Mouse (Mus musculus) cerebellum, adult 9-11 months (tissue): Measurements from ENCODE around the gene Adgrb2.
A peak's percentile ranks its signal among the peaks of the same experiment; 100 is the strongest.

Experiments used
- DNase-seq: peaks from one replicate; pipeline ENCODE4 v3.0.0; 2022

Adgrb2 gene

DNA sequence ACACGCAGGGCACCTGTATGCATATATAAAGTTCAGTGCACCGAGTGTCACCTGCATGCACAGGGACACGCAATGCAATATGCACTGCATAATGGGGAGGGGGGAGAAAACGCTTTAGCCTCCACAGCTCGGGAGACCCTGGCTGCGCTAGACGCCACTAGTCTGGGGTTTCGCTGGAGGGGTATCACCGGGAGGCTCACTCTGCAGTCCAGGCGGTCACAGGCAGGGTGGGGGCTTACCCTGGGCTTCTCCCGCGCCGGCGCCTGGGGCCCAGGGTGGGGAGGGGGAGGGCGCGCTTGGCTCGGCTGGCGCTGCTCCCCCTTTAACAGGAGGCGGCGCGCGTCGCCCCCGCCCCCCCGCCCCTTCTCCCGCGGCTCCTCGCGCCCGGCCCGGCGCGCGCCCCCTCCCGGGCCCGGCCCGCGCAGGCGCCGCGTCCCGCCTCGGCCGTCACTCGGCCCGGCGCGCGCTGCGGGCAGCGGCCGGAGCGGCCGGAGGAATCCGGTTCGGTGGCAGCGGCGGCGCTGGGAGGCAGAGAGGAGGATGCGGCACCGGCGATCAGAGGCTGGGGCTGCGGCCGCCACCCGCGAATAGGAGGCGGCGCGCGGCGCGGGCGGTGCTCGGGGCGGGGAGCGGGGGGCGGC lies at the start of gene Adgrb2:
Gene Adgrb2, plus strand, starts transcription at position 450 of the 641 bp plus-strand sequence.
- peak; percentile 62 for DNase-seq

DNA sequence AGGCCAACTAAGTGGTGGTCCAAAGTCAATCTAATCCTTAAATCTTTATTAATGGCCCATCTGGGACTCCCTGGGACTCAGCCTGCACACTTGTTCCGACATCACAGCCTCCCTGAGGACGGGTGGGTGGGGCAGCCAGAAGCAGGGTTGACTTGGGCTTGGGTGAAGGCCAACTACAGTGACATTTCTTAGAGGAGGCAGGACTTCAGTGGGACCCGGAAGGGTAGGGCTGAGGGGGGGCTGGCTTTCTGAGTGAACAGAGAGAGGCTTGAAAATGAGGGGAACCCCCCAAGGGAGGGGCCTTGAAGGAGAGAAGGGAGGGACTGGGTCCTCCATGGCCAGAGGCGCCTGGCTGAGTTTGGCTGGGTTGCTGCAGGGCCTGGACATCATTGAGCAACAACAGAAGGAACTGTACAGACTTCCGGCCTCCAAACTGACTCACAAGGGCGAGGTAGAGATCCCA lies 33.3 kb upstream of the Adgrb2 start:
- DNase-seq = no peak

DNA sequence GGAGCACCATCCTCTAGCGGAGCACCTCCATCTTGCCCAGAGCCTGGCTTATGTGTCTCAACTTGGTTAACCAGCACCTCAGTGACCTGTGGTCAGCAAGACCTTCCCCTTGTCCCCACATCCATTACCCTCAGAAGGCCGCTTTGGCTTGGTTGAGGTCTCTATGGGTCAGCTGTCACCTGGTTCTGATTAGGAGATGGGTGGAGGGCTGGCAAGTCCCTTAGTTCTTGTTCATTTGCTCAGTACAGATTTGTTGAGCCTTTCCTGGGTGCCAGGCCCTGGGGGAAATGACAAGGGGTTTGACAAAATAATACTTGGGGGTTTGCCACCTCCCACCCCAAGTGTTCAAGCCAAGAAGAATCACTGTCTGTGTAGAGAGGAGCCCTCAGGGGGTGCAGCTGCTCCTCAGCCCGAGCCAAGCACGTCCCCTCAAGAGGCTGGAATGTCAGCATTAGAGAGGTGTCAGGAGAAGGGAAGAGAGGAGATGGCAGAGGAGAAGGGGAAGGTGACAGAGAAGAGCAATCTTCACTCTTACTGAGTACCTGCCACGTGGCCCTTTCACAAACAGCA lies 32.3 kb upstream of the Adgrb2 start:
- DNase-seq = no peak

DNA sequence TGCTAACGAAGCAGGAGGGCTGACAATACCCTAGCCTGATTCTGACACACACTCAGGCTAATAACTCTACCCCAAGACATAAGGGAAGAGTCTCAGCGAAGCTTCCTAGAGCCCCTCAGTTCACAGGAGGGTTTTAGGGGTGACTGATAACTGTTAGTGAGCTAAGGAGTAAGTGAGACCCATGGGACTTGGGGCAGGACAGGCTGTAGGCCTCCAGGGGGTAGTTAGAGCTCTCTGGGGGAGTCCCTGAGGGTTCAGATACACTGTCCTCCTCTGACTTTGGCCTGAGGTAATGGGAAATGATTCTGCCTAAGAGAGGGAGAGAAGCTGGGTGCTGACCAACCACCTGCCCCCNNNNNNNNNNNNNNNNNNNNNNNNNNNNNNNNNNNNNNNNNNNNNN lies 30.1 kb upstream of the Adgrb2 start:
- no peak for DNase-seq

DNA sequence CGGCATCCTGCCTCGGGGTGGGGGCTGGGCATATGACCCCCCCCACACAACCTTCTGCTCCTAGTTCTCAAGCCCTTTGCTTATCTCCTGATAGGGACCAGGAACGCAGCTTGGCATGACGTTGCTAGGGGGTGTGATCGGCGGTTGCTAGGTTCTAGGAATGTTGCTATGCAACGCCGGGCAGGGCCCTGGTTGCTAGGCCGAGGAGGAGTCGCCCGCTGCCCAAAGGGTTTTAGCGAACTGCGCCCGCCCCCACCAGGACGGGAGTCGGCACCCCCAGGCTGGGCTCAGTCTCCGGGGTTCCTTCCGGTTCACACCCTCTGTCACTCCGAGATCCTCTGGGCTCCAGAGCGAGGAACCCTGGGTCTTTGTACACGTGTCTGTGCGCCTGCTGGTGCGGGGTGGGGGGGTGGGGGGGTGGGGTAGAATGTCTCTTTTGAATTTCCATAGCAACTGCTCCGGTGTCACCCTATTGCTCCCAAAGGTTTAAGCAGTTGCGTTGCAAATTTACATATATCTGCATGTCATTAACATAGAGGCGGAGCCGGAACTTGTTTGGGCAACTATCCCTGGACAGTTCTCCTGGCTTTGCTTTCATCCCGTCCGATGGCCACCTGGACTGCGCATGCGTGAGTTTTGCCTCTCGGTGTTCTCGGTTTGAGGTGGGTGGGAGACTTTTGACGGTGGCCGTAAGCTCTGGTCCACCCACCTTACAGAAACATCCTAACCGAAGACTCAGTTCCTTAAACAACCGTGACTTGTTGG lies 24.3 kb upstream of the Adgrb2 start:
- DNase-seq = peak; percentile 70

DNA sequence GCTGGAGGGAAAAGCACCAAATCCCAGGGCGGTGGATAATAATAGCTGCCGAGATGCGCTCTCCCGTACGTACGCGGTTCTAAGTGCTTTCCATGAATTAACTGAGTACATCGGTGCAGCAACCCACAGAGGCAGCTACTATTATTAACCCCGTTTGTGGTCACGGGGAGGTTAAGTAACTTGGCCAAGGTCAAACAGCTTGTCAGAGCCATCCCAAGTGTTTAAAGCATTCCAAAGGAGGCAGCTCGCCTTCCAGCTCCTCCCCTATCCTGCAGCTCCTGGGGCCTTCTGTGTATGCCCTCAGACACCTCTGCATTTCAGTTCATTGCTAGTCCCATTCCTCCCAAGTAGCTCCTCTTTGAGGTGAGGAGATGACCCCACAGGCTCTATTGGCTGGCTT lies 19.4 kb upstream of the Adgrb2 start:
- no peak for DNase-seq

DNA sequence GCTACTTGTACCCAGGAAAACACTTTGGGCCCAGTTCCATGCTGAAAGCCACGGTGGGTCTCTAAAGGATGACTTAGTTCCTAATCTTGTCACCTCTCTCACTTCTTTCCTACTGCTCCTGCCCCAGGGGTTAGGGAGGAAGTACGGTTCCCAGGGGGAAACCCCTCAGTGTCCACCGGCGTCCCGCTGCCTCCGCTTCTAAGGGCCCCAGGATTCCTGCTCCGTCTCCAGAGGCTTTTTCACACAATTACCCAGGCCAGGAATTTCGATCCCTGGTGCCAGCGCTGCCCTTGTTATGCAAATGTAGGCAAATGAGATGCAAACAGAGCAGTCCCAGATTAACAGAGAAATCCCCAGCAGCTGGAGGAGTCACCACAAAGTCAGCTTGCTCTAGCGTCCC lies 18.5 kb upstream of the Adgrb2 start:
- DNase-seq = no peak

DNA sequence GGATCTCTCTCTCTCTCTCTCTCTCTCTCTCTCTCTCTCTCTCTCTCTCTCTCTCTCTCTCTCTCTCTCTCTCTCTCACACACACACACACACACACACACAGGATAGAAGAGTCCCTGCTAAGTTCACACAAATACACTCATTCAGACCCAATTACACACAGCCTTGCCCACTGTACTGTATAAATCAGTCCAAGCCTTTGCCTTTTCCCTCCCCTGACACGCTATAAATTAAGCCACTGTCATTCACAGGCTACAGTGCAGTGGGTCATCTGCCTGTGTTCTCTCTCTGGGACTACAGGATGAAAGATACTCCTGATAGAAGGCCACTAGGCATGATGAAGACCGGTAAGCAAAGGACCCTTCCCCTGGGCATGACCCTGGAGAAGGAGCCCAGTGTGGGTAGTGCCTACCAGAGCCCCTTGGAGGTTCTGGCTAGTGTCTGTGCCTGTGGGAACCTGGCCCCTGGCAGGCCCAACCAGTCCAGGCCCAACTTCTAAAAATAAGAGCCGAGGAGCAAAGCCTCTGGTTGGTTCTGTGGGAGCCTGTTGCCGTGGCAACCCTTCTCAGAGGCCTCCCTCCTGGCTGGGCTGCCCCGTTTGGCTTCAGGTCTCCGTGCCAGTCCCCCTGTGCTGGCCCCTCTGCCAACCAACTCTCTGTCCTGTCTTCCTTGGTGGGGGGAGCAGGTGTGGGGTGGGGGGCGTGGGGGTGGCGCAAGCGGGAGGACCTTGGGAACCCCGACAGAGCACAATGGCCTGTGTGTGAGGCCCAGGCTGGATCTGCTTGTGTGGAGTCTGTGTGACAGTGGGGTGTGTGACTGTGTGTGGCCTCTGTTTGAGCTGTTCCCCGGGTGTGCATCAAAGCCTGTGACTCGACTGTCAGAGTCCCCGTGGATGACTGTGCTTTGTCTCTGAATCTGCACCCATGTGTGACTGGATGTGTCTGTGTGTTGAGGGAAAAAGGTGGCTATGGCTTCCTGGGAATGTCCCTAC lies 17.4 kb upstream of the Adgrb2 start:
- peak; percentile 53 for DNase-seq

DNA sequence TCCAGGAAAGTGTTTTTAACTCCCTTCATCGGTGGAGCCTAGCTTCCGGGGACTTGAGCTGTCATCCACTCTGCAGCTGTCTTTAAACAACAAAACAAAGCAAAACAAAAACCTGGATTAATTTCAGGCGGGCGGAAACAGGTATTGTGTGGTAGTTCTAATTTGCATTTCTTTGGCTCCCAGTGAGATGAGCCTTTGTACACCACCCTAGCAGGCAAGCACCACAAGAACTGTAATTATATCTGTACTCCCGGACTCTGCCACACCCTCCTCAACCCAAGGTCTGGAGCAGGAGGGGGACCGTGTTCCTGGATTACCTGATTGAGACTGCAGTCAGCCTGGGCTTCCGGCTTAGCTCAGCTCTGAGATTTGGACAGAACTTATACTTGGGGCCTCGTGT lies 14.5 kb upstream of the Adgrb2 start:
- DNase-seq = no peak

DNA sequence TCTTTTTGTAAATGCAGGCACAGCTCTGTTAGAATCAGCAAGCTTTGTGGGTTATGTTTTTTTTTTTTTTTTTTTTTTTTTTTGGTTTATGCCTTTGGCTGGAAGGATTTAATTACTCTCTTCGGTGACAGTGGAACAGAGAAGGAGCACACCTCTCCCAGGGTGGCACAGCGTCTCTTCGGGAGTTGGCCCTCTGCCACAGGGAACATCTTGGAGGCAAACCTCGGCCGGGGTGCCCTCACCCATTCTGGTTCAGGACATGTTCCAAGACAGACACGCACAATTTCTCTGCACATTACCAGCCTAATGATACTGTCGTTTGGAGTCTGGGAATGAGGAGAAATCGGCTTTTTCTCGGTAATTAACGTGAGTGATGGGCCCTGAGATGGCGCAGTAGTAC lies 13.8 kb upstream of the Adgrb2 start:
- DNase-seq = no peak

DNA sequence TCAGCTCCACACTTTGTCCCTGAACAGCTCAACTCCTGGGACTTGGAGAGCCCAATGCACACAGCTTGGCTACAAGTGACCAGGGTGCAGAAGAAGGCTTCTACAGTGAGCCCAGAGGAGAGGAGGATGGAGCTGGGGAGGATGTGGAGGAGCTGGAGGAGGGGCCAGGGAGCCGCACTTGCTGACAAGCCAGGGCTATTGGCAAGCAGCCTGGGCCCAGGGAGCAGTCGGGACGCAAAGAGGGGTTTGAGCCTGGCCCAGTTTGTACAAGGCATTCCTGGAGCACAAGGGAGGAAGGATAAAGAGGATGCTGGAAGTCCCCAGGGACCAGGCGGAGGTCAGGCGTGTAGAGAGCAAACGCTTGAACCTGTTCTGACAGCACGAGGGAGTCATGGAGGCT lies 12.7 kb upstream of the Adgrb2 start:
- no peak for DNase-seq

DNA sequence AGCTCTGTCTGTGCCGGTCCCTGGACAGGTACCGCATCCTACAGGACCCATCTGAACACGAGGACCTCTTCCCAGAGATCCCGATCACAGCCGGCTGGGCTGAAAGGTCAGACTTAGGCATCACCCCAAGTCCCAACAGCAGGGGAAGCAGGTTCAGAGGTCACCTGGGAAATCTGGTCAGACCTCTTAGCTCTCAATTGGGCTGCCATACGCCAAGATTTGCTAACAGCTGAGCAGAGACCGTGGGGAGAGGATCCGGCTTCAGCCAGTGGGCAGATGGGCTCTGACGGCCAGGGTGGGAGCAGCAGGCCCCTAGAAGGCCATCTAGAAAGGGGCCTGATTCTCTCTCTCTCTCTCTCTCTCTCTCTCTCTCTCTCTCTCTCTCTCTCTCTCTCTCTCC lies 10.4 kb upstream of the Adgrb2 start:
- no peak for DNase-seq

DNA sequence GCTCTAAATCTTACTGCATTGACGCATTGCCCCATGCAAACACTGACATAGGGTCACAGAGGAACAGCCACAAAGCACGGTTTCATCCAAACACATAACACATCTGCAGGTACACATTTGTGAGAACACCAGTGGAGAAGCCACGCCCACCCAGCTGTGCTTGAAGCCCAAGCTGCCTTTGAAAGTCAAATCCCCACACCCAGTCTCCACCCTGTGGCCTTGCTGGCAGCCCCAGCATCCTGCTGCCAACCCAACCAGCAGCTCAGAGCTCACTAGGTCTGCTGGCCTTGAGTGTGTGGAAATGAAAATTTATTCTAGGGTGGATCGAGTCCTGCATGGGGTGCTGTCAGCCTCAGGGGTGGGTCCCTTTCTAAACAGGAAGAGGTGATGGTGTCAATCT lies 7.4 kb upstream of the Adgrb2 start:
- no peak for DNase-seq

DNA sequence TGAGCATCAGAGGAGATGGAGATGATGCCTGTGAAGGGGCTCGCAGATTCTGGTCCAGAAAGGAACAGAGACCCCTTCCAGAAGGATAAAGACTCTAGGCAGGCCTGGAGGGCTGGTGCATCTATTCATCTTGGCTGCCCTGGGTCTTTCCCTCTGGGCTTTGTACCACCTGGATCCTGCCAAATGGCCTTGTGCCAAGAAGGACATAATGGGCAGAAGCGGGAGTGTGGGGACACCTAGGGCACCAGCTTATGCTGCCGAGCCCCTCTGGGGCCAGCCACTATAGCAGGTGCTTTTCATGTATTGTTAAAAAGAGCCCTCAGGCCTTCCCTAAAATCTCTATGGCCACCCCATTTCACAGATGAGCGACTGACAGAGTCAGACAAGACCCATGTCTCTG lies 6.4 kb upstream of the Adgrb2 start:
- DNase-seq = peak; percentile 49

DNA sequence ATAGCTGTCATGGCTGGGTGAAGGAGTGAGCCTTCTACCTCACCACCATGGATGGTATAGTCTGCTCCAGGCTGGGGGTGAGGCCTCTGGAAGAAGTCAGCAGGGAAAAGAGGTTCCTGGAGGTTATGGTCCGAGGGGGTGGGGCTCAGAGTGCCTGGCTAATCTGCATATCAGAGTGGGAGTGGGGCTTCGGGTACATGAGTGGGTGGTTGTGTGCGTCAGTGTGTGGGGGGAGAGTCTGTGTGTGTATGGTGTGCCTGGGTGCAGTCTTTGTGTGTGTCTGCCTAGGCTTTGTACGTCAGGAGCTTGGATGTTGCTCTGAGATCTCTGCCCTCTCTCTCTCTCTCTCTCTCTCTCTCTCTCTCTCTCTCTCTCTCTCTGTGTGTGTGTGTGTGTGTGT lies 5.7 kb upstream of the Adgrb2 start:
- no peak for DNase-seq

DNA sequence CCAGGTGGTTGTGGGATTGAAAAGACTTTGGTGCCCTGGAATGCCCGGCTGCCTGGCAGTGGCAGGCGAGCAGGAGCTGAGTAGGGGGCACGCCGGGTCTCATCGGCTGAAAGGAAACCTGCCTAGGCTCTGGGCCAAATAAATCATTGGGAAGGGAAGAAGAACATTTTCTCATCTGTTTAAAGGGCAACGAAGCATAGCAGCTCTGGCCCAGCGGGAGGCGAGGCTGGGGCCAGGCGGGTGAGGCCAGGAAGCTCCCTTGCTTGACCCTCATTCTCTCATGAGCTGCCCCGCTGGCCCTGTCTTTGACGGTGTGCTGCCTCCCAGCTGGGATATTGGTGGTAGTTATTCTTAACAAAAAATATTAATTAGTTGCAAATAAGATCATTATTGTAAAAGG lies 3.0 kb upstream of the Adgrb2 start:
- DNase-seq = no peak

DNA sequence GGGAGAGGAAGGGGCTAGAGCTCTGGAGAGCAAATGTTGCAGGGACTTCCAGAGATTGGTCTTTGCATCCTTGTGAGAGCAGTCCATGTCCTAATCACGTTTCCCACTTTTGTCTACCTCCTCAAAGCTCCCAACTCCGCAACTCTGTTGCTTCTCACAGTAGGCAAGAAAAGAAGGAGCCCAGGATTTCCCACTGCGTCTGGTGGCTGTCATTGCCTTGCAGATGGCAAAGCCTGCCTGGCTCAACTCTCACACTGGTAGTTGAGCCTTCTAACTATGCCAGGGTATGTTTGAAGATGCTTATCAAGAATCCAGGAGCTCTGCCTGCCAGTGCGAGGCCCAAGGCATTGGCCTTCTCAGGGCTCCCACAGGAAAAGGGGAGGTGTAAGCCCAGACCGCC lies 1.6 kb upstream of the Adgrb2 start:
- no peak for DNase-seq

DNA sequence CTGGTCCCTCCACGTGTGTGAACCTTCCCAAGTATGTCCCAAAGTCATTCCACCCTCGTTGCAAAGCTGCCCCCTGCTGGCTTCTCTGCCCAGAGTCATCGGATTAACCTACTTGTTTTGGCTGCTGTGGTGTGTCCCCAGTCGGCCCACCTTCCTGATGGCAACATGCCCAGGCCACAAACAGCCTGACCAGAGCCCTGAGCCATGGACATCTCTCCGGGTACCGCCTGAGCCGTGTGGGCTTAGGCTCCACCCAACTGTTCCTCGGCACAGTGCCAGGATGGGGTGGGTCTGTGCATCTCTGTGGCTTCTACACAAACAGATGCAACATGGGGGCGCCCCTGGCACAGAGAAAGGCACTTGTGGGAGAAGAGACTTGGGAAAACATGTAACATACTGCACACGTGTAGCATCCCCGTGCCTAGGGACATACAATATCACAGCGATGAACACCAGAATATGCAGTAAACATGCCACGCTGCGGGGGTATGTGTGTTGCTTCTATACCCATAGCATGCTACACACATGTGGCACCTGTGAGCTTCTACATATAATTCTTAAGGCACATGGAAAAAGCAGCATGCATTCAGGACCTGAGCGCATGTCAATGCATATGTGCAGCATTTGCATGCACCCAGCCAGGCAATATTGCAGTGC lies 778 bp upstream of the Adgrb2 start:
- peak; percentile 89 for DNase-seq

DNA sequence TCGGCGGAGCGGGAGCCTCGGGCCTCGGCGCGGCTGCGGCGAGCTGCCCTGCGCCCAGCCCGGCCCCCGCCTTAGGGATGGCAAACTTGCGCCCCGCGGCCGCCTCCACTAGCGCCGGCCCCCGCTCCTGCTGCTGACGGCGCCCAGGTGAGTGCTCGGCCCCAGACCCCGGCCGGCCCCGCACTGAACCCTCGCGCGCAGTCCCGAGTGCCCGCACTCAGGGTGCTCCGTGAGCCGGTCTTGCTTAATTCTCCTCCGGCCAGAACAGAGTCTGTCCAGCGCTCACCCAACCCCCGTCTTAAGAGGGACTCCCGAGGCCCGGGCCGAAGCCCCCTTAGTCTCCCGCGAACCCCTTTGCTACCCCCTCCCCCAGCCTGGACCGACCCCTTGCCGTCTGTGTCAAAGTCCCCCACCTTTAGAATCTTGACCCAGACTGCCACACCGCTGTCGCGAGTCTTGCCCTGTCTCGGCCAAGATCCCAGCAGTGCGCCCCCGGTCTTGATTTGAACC lies 546 bp downstream of the Adgrb2 start:
- DNase-seq = peak; percentile 66

DNA sequence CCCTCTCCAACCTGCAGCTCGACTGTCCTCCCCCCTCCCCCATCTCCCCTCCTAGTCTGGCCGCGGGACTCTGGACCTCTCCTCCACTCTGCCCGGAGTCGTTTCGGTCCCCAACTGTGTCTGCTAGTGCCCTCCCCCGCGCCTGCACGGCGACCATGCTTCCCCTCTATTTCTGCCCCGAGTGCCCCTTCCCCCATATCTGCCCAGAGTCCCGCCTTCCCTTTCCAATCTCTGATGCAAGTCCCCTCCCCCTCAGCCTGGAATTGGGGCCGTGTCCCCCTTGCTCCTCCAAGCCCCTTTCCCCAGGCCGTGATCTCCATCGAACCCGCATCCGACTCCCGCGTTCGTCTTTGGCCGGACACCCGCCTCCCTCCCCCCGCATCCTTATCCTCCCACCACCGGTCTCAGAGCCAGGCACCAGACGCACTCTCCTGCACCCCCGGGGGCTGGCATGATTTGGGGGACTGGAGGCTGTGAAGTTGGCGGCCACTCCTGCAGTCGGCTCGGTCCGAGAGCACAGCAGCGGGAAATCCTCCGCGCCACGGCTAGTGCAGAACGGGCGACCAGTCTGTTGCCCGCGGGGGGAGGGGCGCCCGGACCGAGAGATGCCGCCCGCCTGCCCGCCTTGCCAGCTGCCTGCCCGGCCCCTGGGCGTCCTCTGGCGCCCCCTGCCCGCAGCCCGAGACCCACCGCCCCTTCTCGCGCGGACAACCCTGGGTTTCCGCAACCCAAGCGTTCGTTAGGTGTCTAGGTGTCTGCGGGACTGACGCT lies 1.2 kb downstream of the Adgrb2 start:
- peak; percentile 85 for DNase-seq

DNA sequence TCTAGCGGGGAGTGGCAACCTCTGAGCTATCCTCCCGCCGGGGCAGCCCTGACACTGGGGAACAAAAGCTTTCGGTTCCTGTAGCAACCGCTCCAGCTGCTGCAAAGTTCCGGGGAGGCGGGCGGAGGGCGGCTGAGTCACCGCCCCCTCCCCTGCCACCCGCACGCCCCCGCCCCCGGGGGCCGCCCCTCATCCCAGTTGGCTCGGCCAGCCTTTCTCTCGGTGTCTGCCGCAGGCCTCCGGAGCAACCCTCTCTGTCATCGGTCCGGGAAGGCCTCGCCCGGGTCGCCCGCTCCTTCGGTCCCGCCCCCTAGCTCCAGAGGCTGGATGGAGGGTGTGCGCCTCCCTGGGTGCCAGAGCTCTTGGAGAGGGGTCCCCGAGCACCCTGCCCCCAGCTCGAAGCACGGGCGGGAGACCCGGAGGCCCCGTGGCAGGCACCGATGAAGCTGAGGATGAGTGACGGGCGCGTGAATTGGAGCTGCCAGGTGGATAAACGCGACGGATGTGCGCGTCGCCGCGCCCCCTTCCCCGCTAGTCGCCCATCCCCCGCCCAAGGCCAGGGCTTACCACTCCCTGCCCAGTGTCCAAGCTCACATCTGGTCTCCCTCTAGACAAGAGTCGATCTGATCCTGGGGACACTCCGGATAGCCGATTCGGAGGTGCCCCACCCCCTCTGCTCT lies 3.3 kb downstream of the Adgrb2 start:
- DNase-seq = peak; percentile 50
